Mouse (Mus musculus) ES-E14 (cell line): ENCODE measurements around the gene Rpe. TPM values are rescaled to one million over a fixed set of nuclear protein-coding genes. Genes with fewer than 3 reads are reported as not detected.
"Not testable (repeated sequence)": the region's sequence is repeated elsewhere in the genome, so short reads cannot be mapped to it uniquely, and the experiment has no call there.

Source experiments
- DNase-seq: peaks from one replicate; pipeline ENCODE4 v3.0.0-alpha.2; 2013; ENCODE audit warnings: low read depth, low spot score
- H3K27ac ChIP-seq: 2 replicates; pipeline ENCODE4 v1.5.1; 2012; ENCODE audit warnings: low read depth, mild to moderate bottlenecking, low read length, moderate library complexity, mixed read lengths; ENCODE audit not compliant: poor library complexity, insufficient read depth, severe bottlenecking
- H3K36me3 ChIP-seq: 2 replicates; pipeline ENCODE4 v1.6.1; 2012; ENCODE audit warnings: mild to moderate bottlenecking, low read length, moderate library complexity, mixed read lengths; ENCODE audit not compliant: control insufficient read depth, poor library complexity, insufficient read depth, severe bottlenecking
- H3K4me1 ChIP-seq, 2 experiments: fragments of 150-350 bp in 1 of 2; sonication (generic) in 1 of 2; 2 replicates each; pipeline ENCODE4 v1.6.1; 2012; ENCODE audit warnings: low read length in 2 of 2, mild to moderate bottlenecking in 1 of 2, mixed read lengths in 1 of 2; ENCODE audit not compliant: control insufficient read depth in 2 of 2, insufficient read depth in 2 of 2, poor library complexity in 1 of 2
- H3K4me3 ChIP-seq, 2 experiments: fragments of 150-350 bp in 1 of 2; sonication (generic) in 1 of 2; 2 replicates each; pipeline ENCODE4 v1.5.1; 2012; ENCODE audit warnings: low read length in 2 of 2, low read depth in 1 of 2, mild to moderate bottlenecking in 1 of 2, mixed read lengths in 1 of 2; ENCODE audit not compliant: insufficient read depth in 1 of 2, poor library complexity in 1 of 2, severe bottlenecking in 1 of 2
- H3K9ac ChIP-seq: 2 replicates; pipeline ENCODE4 v1.6.1; 2012; ENCODE audit warnings: low read depth, mild to moderate bottlenecking, low read length, mixed read lengths; ENCODE audit not compliant: poor library complexity, insufficient read depth, severe bottlenecking
- H3K9me3 ChIP-seq: fragments of 150-350 bp; sonication (generic); 2 replicates; pipeline ENCODE4 v1.6.1; 2012; ENCODE audit warnings: low read depth, mild to moderate bottlenecking, low read length; ENCODE audit not compliant: control insufficient read depth, insufficient read depth
- CHD2 ChIP-seq: IDR thresholded peaks from 2 replicates; pipeline ENCODE4 v1.6.1; 2014; ENCODE audit warnings: mild to moderate bottlenecking, low read depth, low read length, inconsistent platforms
- HCFC1 ChIP-seq: IDR thresholded peaks from 2 replicates; pipeline ENCODE4 v1.6.1; 2012; ENCODE audit warnings: low read length, inconsistent platforms, borderline replicate concordance; ENCODE audit not compliant: insufficient read depth
- MAFK ChIP-seq: IDR thresholded peaks from 2 replicates; pipeline ENCODE4 v1.6.1; 2014; ENCODE audit warnings: mild to moderate bottlenecking, low read depth, low read length, inconsistent platforms; ENCODE audit not compliant: insufficient read depth
- ZC3H11A ChIP-seq: IDR thresholded peaks from 2 replicates; pipeline ENCODE4 v1.6.1; 2012; ENCODE audit warnings: low read depth, mild to moderate bottlenecking, inconsistent platforms, low read length, borderline replicate concordance
- ZNF384 ChIP-seq: IDR thresholded peaks from 2 replicates; pipeline ENCODE4 v1.6.1; 2012; ENCODE audit warnings: low read depth, low read length, inconsistent platforms
- in situ Hi-C, 2 experiments: fragments of 600-800 bp; cut with MboI; formaldehyde crosslinking; loops; one replicate each; pipeline ENCODE4 v1.15.1; 2025; ENCODE audit warnings: low sequenced_read_pairs in 2 of 2, inconsistent platforms in 1 of 2; ENCODE audit not compliant: unreplicated experiment in 2 of 2
- total RNA-seq: library from RNA; depleted of rRNA; stranded (reverse); fragments of 300-350 nt; gene quantifications from 2 replicates; pipeline ENCODE4 v1.2.3, GENCODE M21; 2012

Rpe gene
- total RNA-seq, 1 experiment: 67.9 TPM

DNA sequence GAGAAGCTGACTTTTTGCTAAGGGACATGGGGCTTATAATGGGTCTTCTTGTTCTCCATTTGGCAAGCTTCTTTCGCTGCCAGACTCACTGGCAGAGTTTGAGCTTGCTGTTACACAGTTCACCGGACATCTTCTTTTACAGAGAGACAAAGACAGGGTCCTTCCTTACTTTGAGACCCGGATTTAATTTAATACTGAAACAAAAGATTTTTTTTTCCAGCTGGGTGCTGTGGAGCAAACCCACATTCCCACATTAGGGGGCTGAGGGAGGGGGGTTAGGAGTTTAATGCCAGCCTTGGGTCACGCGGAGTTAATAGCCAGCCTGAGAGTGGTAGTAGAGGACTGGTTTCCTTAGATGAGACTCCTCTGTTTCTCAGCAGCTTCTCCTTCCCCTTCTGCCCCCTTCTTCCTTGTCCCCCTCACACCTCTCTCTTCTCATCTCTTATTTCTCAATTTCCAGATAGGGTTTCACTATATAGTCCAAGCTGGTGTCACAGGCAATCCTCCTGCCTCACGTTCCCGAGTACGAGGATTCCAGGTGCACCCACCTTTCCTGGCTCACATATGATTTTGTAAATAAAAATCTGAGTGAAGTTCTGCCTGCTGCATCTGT is 7.7 kb upstream of the Rpe start:
- no peaks in the 10 kb centered on the region for H3K9me3 ChIP-seq
- H3K27ac ChIP-seq: no peak overlapping the region
- no peak for DNase-seq
- in situ Hi-C loops: no loop called here
- TF ChIP-seq HCFC1 (no peak), MAFK (no peak), CHD2 (no peak), ZNF384 (no peak), ZC3H11A (no peak)
- H3K36me3 ChIP-seq: no peaks in the 10 kb centered on the region
- no peak overlapping the region for H3K4me3 ChIP-seq
- no peaks in the 10 kb centered on the region for H3K4me1 ChIP-seq
- H3K9ac ChIP-seq: no peak overlapping the region

DNA sequence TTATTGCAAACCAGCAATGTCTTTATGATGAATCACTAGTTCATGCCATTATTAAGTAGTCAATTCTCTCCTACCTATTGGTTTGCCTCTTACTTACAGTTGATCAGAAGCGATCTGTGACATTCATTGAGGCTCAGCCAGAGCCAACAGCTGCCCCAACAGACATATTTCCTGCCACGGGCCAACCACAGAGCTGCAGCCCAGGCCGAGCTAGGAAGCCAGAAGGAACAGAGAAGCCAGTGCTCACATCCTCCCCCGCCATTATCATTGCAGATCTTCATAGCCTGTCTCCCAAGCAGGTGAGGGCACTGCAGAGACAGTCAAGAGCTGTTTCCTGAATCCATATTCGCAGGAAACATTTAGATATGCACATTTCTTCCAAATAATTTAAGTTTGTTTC is 6.4 kb upstream of the Rpe start:
- TF ChIP-seq ZC3H11A: no peak
- no peak for TF ChIP-seq ZNF384
- no peak for TF ChIP-seq HCFC1
- TF ChIP-seq MAFK: no peak
- no peak for TF ChIP-seq CHD2
- DNase-seq: no peak
- no peak overlapping the region for H3K4me3 ChIP-seq
- H3K9ac ChIP-seq: no peak overlapping the region
- H3K4me1 ChIP-seq: no peaks in the 10 kb centered on the region
- in situ Hi-C loops: no loop called here
- no peak overlapping the region for H3K27ac ChIP-seq
- H3K9me3 ChIP-seq: no peaks in the 10 kb centered on the region
- H3K36me3 ChIP-seq: no peaks in the 10 kb centered on the region

DNA sequence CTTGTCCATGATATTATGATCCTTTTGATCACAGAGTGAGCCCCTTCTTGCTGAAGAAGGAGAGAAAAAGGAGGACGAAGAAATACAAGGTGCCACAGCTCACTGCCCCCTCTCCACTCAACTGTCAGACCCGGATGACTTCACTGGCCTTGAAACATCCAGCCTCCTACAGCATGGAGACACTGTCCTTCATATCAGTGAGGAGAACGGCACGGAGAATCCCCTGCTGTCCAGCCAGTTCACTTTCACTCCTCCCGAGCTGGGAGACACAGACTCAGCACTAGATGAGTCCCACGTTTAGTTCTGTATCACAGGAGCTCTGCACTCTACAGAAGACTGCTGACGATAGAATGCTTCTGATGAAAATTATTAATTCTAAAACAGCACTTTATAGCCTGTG is 5.3 kb upstream of the Rpe start:
- H3K27ac ChIP-seq: no peak overlapping the region
- H3K4me1 ChIP-seq: no peaks in the 10 kb centered on the region
- TF ChIP-seq HCFC1 (no peak), ZNF384 (no peak), CHD2 (no peak), ZC3H11A (no peak), MAFK (no peak)
- no peak for DNase-seq
- no peaks in the 10 kb centered on the region for H3K9me3 ChIP-seq
- no peak overlapping the region for H3K4me3 ChIP-seq
- no peaks in the 10 kb centered on the region for H3K36me3 ChIP-seq
- H3K9ac ChIP-seq: no peak overlapping the region
- in situ Hi-C loops: no loop called here

DNA sequence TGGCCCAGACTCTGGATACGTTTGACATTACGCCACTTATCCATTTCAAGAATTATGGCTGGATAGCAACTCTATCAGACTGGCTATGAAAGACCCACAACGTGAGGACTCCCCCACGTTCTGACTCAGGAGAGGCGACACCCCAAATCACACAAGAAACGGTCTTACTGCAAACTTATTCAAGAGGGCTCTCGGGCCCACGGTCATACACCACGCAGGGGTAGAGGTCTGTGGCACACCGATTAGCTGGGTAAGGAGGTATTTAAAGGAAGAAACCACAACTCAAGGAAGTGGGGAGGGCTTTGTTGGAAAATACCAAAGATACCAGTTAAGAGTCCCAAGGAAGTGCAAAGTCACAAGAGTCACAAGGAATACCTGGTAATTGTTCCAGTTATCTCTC is 1.0 kb upstream of the Rpe start:
- H3K9ac ChIP-seq, H3K4me3 ChIP-seq, H3K36me3 ChIP-seq, H3K4me1 ChIP-seq, in situ Hi-C loops, DNase-seq, H3K9me3 ChIP-seq: not testable (repeated sequence)
- peak overlapping the region; percentile 88 for H3K27ac ChIP-seq

DNA sequence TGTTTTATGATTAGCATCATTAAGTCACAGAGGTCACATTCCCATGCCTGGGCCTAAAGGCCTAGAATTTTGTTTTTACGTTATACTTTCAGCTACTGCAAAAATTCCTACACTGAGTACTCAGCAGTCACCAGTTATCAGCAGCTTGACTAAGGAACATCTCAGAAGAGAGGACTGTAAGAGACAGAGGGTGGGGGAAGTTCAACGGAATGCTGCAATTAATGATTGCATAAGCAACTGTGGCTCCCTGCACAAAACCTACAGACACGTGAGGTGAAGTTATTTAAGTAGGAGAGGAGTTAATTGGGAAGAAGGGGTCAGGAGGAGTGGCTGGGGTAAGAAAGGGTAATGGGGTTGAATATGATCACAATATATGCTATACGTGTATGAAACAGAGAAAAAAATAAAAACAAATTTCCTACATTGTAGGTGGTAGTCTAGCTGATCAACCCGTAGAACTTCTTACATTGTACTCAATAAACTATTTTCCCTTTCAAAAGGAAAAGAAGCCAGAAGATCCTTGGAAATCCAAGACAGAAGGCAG is 410 bp upstream of the Rpe start:
- in situ Hi-C loops: no loop called here
- H3K4me3 ChIP-seq: peak overlapping the region; percentile 7 to 96; a peak in 2 of 4 replicates
- TF ChIP-seq HCFC1 (no peak), ZC3H11A (no peak), MAFK (no peak), CHD2 (no peak), ZNF384 (no peak)
- H3K9me3 ChIP-seq: no peaks in the 10 kb centered on the region
- peaks cover 0 to 4% of the 10 kb centered on the region in 2 experiments; a peak in 2 of 4 replicates for H3K4me1 ChIP-seq
- peaks cover 2% of the 10 kb centered on the region for H3K36me3 ChIP-seq
- no peak overlapping the region for H3K9ac ChIP-seq
- peak overlapping the region; percentile 78; the same call in 1 of the 2 replicates for H3K27ac ChIP-seq
- DNase-seq: peak; percentile 16
